Mouse (Mus musculus) liver, postnatal 0 days (tissue): Measurements from ENCODE around the gene Ctsw. TPM values are rescaled to one million over a fixed set of nuclear protein-coding genes. Genes with fewer than 3 reads are reported as not detected.

Experiments
- ATAC-seq: fragments of 200-750 bp; cut with Nextera tagmentation; 2 replicates; pipeline ENCODE4 v1.8.0; 2017; ENCODE audit warnings: mild to moderate bottlenecking, moderate library complexity
- DNase-seq: peaks from one replicate; pipeline ENCODE4 v3.0.0-alpha.2; 2016
- H3K27ac ChIP-seq: fragments of 300-500 bp; sonication (generic); 2 replicates; pipeline ENCODE4 v1.5.1; 2014; ENCODE audit warnings: antibody characterized with exemption, moderate library complexity, mild to moderate bottlenecking, low read depth
- H3K27me3 ChIP-seq: fragments of 300-500 bp; sonication (generic); 2 replicates; pipeline ENCODE4 v1.6.1; 2014; ENCODE audit warnings: low read length, control low read depth, mixed read lengths; ENCODE audit not compliant: insufficient read depth
- H3K36me3 ChIP-seq: fragments of 300-500 bp; sonication (generic); replicated peaks from 2 replicates; pipeline ENCODE4 v1.6.1; 2014; ENCODE audit warnings: mild to moderate bottlenecking, control low read depth, low read length, moderate library complexity, mixed read lengths; ENCODE audit not compliant: insufficient read depth
- H3K4me1 ChIP-seq: fragments of 300-500 bp; sonication (generic); 2 replicates; pipeline ENCODE4 v1.6.1; 2014; ENCODE audit warnings: antibody characterized with exemption, mild to moderate bottlenecking, control low read depth; ENCODE audit not compliant: insufficient read depth
- H3K4me2 ChIP-seq: fragments of 300-500 bp; sonication (generic); 2 replicates; pipeline ENCODE4 v1.6.1; 2014; ENCODE audit warnings: low read depth, mild to moderate bottlenecking, low read length, moderate library complexity, mixed read lengths
- H3K4me3 ChIP-seq: fragments of 300-500 bp; sonication (generic); 2 replicates; pipeline ENCODE4 v1.5.1; 2014; ENCODE audit warnings: low read depth, low read length
- H3K9ac ChIP-seq: fragments of 300-500 bp; sonication (generic); replicated peaks from 2 replicates; pipeline ENCODE4 v1.6.1; 2014; ENCODE audit warnings: mild to moderate bottlenecking, moderate library complexity
- H3K9me3 ChIP-seq: fragments of 300-500 bp; sonication (generic); 2 replicates; pipeline ENCODE4 v1.6.1; 2016; ENCODE audit warnings: mild to moderate bottlenecking, control low read depth, low read length, mixed read lengths
- CTCF ChIP-seq: sonication (generic); IDR thresholded peaks from 2 replicates; pipeline ENCODE4 v1.5.1; 2016; ENCODE audit warnings: antibody characterized with exemption, low read depth
- EP300 ChIP-seq: IDR thresholded peaks from 2 replicates; pipeline ENCODE4 v1.6.1; 2016; ENCODE audit warnings: antibody characterized with exemption, low read depth, mild to moderate bottlenecking
- WGBS: fragments of 180-500 bp; shearing (Covaris S2); extraction: QIAGEN DNeasy Blood & Tissue Kit; methylation state at CpG from one replicate; pipeline ENCODE4 v1.1.7; 2014; ENCODE audit not compliant: insufficient replicate concordance; 5-methylcytosine and 5-hydroxymethylcytosine counted together
- polyA plus RNA-seq: library from polyadenylated mRNA; unstranded; fragments of >200 nt; fragmentation: Nextera tagmentation; extraction: Ambion mirVana; gene quantifications from 2 replicates; pipeline ENCODE4 v1.2.1, GENCODE M21; 2015

The Ctsw gene
- polyA plus RNA-seq, 1 experiment from 2014 or later, result 1.9 TPM

DNA sequence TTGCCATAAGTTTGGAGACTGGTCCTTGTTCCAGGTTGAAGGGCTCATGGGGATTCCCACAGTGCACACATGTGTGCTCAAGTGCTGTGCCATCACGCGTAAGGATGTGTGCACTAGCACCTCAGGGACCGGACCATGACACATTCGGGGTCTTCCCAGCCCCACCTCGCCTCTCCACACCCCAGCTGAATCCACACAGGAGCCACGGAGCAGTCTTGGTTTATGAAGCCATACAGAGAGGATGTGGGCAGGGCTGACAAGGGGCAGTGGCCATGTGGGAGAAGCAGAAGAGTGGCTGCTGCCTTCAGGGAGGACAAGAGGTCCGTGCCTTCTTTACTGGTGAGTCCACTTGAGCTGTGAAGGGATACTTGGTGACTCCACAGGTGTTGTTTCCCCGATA, 3.3 kb downstream of the Ctsw start:
- ATAC-seq, result no peak
- peaks cover 9% of the 10 kb centered on the region for H3K4me1 ChIP-seq
- no peak overlapping the region for H3K9ac ChIP-seq
- H3K4me3 ChIP-seq, result no peak overlapping the region
- no peak overlapping the region for H3K4me2 ChIP-seq
- no peak for DNase-seq
- H3K9me3 ChIP-seq, result no peaks in the 10 kb centered on the region
- H3K27me3 ChIP-seq, result no peaks in the 10 kb centered on the region
- TF ChIP-seq EP300, result no peak
- no peak for TF ChIP-seq CTCF
- 83% methylated on average over 8 of the region's 8 CpGs for WGBS
- no peak overlapping the region for H3K27ac ChIP-seq
- H3K36me3 ChIP-seq, result peaks cover 37% of the 10 kb centered on the region

DNA sequence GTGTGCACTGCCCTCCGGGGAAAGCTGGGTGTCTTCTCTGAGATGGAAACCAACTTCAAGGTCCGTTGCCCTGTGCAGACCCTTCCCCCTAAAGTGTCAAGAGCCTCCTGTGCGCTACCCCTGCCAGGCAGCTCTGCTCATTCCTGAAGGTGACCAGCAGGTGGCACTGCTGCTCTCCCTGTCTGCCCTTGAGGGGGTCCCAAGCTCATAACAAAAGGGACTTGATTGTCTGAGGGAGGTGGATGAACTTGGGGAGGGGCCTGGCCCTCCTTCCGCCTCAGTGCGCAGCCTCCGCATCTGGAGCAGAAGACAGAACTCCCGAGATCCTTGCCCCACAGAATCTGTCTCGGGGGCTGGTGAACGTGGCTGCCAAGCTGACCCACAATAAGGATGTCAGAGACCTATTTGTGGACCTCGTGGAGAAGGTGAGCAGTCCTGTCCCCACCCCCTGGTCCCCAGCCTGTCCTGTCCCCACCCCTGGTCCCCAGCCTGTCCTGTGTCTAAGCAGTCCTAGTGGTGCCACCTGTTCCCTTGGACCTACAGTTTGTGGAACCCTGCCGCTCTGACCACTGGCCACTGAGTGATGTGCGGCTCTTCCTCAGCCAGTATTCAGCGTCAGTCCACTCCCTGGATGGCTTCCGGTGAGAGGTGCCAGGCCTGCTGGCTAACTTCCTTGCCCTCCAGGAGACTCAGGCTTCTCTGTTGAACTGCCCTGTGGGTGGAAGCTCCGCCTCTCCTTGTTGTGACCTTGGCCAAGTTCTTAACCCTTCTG, 4.3 kb downstream of the Ctsw start:
- H3K4me3 ChIP-seq, result no peak overlapping the region
- H3K4me2 ChIP-seq, result no peak overlapping the region
- DNase-seq (peak; percentile 59), ATAC-seq (no peak)
- TF ChIP-seq EP300 (no peak), CTCF (peak; percentile 87)
- H3K27ac ChIP-seq, result no peak overlapping the region
- H3K27me3 ChIP-seq, result no peaks in the 10 kb centered on the region
- H3K9me3 ChIP-seq, result no peaks in the 10 kb centered on the region
- peaks cover 12% of the 10 kb centered on the region for H3K4me1 ChIP-seq
- peaks cover 37% of the 10 kb centered on the region for H3K36me3 ChIP-seq
- no peak overlapping the region for H3K9ac ChIP-seq
- 69% methylated on average over 15 of the region's 15 CpGs for WGBS

DNA sequence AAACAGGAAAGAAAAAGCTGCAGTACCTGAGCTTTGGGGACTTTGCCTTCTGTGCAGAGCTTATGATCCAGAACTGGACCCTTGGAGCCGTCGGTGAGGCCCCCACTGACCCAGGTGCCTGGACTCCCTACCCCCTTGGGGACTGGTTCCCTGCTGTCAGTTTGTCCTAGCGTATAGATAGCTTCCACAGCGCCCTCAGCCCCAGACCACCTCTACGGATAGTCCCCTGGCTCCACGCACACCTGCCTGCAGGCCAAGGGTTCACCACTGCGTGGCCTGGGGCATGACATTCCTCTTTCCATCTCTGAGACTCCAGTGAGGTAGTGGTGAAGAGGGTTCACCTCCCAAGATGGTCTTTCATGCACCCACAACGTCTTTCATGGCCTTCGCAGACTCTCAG, 5.1 kb downstream of the Ctsw start:
- no peak overlapping the region for H3K4me3 ChIP-seq
- DNase-seq (no peak), ATAC-seq (no peak)
- peaks cover 37% of the 10 kb centered on the region for H3K36me3 ChIP-seq
- H3K9me3 ChIP-seq, result no peaks in the 10 kb centered on the region
- H3K4me2 ChIP-seq, result no peak overlapping the region
- no peak overlapping the region for H3K27ac ChIP-seq
- H3K27me3 ChIP-seq, result 0 out of 2 replicates have a peak, but pooled peaks cover 4% of the 10 kb centered on the region
- no peak for TF ChIP-seq CTCF
- no peak for TF ChIP-seq EP300
- H3K9ac ChIP-seq, result no peak overlapping the region
- WGBS, result 87% methylated on average over 9 of the region's 9 CpGs
- H3K4me1 ChIP-seq, result peaks cover 13% of the 10 kb centered on the region

DNA sequence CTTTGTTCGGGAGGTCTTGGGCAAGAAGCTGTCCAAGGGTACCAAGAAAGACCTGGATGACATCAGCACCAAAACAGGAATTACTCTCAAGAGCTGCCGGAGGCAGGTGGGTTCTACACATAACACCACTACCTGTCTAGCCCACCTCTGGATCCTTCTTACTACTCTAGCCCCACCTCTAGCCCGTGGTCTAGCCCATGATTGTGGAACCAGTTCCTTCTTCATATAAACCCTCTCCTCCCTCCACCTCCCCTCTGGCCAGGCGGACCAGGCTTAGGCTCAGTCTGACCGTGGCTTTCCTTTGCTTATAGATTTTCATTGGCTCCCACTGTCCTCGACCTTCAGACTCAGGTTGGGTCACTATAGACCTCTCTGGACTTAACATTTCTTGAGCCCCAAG, 6.9 kb downstream of the Ctsw start:
- H3K9ac ChIP-seq, result peak overlapping the region; percentile 84
- 86% methylated on average over 6 of the region's 6 CpGs for WGBS
- H3K4me1 ChIP-seq, result peaks cover 29% of the 10 kb centered on the region
- H3K36me3 ChIP-seq, result peaks cover 36% of the 10 kb centered on the region
- 0 out of 2 replicates have a peak, but pooled peaks cover 4% of the 10 kb centered on the region for H3K27me3 ChIP-seq
- no peak for TF ChIP-seq CTCF
- no peak for TF ChIP-seq EP300
- no peak overlapping the region for H3K27ac ChIP-seq
- no peaks in the 10 kb centered on the region for H3K9me3 ChIP-seq
- DNase-seq, result no peak
- H3K4me2 ChIP-seq, result peak overlapping the region; percentile 96
- 0 out of 2 replicates have a peak overlapping the region, but pooled peaks have one; percentile 84 for H3K4me3 ChIP-seq
- no peak for ATAC-seq

- Histone ChIP-seq H3K27ac (peak within 1 kb of the TSS; percentile 67), H3K27me3 (0 out of 2 replicates have a peak, but pooled peaks cover 8% of the 10 kb centered on the region), H3K9me3 (no peaks in the 10 kb centered on the region), H3K9ac (peak within 1 kb of the TSS; percentile 84), H3K4me3 (peak within 1 kb of the TSS; percentile 84), H3K4me1 (peaks cover 34% of the 10 kb centered on the region), H3K4me2 (peak within 1 kb of the TSS; percentile 96), H3K36me3 (peaks cover 28% of the 10 kb centered on the region)
- ATAC-seq, result peak; percentile 82
- peak; percentile 92 for DNase-seq
- under 1% methylated on average over 32 of the region's 32 CpGs for WGBS
- TF ChIP-seq CTCF (no peak), EP300 (no peak)
Observed at GRCm38 (mm10) chr19:5460465-5460911, 7.8 kb downstream of the Ctsw start, which contains the start of gene Fibp. Fibp (plus strand) TSS chr19:5460615.

- H3K4me2 ChIP-seq, result peak overlapping the region; percentile 96
- 29% methylated on average over 3 of the region's 3 CpGs for WGBS
- peaks cover 34% of the 10 kb centered on the region for H3K4me1 ChIP-seq
- peak overlapping the region; percentile 84 for H3K9ac ChIP-seq
- no peak for ATAC-seq
- H3K36me3 ChIP-seq, result peaks cover 23% of the 10 kb centered on the region
- H3K9me3 ChIP-seq, result no peaks in the 10 kb centered on the region
- H3K27me3 ChIP-seq, result 0 out of 2 replicates have a peak, but pooled peaks cover 8% of the 10 kb centered on the region
- TF ChIP-seq EP300, result no peak
- TF ChIP-seq CTCF, result no peak
- H3K4me3 ChIP-seq, result peak overlapping the region; percentile 84
- no peak for DNase-seq
- H3K27ac ChIP-seq, result no peak overlapping the region
Observed at GRCm38 (mm10) chr19:5459896-5460295, 8.4 kb downstream of the Ctsw start.
